Mouse (Mus musculus) lung, postnatal 0 days (tissue): ENCODE results near the gene Acoxl.

Experiments used
- CTCF ChIP-seq: IDR thresholded peaks from 2 replicates; pipeline ENCODE4 v1.5.1; 2016; ENCODE audit warnings: antibody characterized with exemption, mild to moderate bottlenecking
- EP300 ChIP-seq: IDR thresholded peaks from 2 replicates; pipeline ENCODE4 v1.6.1; 2016; ENCODE audit warnings: antibody characterized with exemption, mild to moderate bottlenecking, control low read depth

DNA sequence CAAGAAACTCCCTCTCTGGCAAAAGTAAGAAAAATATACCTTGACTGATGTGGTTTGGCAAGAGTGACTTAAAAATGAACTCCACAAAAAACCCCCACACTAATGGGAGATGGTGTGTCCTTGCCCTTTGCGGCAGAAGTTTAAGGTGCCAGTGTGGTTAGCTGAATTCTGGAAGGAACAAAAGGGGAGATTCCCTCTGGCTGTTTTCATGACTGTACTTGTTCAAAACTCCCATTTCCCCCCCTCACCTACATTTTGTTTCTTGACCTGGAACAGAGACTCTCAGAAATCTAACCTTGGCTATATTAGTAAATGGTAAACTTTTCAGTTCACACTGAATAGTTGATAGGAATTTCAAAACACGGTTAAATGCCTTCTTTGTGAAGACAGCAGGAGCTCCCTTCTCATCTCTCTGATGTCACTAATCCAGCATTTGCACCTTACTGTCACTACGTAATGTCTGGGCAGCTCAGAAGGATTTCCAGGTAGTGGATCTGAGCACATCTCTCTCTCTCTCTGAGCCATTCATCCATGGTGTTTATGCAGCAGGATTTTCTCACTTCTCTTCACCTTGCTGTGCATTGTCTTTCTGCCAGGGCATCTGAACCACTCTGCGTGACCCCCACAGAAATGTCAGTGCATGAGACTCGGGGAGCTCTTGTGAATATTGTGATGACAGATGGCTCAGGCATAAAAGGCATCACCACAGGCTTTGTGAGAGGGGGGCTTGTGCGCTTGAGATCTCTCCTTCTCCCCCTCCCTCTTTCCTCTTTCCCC, 91.5 kb downstream of the Acoxl start:
- TF ChIP-seq EP300 (no peak), CTCF (no peak)
